Mouse (Mus musculus) kidney, postnatal 25 days (tissue): ENCODE data around the gene Dupd1.
A peak's percentile ranks its signal among the peaks of the same experiment; 100 is the strongest.
"Not testable (repeated sequence)": the region's sequence is repeated elsewhere in the genome, so short reads cannot be mapped to it uniquely, and the experiment has no call there.

Experiments used
- DNase-seq, 2 experiments: peaks; one replicate each; pipeline ENCODE4 v3.0.0; 2021; ENCODE audit warnings: mixed read lengths in 2 of 2

The Dupd1 gene

GRCm38 (mm10) chr14:21673100-21673499, 41.3 kb downstream of the Dupd1 start:
- no peak for DNase-seq

DNA sequence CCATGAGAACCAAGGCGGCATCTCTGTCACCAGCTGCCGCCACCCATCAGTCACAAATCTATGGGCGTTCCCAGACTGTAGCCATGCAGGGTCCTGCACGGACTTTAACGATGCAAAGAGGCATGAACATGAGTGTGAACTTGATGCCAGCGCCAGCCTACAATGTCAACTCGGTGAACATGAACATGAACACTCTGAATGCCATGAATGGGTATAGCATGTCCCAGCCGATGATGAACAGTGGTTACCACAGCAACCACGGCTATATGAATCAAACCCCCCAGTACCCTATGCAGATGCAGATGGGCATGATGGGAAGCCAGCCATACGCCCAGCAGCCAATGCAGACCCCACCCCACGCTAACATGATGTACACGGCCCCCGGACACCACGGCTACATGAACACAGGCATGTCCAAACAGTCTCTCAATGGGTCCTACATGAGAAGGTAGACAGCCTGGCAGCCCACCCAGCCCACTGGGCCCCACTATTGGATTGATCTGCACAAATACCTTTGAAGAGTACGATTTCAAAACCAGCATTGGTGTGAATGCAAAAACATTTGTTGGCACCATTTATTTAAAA, 43.9 kb downstream of the Dupd1 start:
- not testable (repeated sequence) for DNase-seq

GRCm38 (mm10) chr14:21669633-21670421, 44.5 kb downstream of the Dupd1 start:
- DNase-seq = no peak

GRCm38 (mm10) chr14:21669218-21669617, 45.2 kb downstream of the Dupd1 start:
- DNase-seq = no peak

DNA sequence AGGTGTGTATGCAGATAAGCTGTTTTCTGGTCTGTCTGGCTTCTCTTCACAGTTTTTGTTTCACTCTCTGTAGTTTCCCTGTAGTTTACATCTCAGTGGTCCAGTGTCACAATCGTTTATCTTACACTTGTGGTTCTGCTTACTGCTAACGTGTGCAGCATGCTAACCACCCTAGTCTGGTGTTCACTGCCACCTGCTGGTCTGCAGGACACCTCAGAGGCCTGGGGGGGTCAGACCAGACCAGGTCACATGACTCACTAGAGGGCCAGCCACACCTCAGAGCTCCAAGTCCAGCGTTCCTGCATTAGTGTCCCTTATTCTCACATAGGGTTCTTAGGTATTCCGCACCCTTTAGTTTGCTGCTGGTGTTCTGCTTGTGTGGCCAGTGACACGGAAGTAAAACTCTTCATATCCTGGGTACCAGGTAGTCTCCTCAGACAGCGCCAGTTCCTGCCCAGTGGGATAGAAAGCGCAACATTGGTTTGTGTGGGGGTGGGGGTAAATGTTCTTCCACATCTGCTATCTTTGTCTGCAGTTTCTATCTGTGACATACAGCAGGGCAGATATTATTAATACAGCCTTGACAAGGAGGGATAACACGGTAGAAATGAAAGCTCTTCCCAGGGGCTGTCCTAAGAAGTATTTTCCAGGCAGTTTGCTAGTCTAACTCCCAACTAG, 51.8 kb downstream of the Dupd1 start:
- peak; percentile 54 to 79 for DNase-seq

DNA sequence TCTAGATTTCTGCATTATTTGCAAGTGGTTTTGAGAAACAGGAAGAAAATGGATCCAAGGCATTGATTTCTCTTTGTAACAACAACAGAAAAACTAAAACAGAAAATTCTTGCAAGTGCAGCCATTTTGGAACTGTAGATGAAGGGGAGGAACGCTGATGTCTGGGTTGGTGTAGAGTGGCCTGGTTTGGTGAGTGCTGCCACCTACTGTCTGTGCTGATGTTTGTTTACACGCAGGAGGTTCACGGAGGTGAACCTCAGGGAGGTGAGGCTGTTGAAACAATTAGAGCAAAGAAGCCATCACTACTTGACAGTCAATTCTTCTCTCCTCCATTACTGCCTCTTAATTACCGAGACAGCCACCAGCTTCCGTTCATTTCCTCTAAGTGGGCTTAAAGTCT, 54.7 kb downstream of the Dupd1 start:
- DNase-seq = peak; percentile 63 to 79

- no peak for DNase-seq
These were observed 55.2 kb downstream of the Dupd1 start for GRCm38 (mm10) chr14:21659155-21659554.

- no peak for DNase-seq
These were observed 60.6 kb downstream of the Dupd1 start for GRCm38 (mm10) chr14:21653813-21654212.

DNA sequence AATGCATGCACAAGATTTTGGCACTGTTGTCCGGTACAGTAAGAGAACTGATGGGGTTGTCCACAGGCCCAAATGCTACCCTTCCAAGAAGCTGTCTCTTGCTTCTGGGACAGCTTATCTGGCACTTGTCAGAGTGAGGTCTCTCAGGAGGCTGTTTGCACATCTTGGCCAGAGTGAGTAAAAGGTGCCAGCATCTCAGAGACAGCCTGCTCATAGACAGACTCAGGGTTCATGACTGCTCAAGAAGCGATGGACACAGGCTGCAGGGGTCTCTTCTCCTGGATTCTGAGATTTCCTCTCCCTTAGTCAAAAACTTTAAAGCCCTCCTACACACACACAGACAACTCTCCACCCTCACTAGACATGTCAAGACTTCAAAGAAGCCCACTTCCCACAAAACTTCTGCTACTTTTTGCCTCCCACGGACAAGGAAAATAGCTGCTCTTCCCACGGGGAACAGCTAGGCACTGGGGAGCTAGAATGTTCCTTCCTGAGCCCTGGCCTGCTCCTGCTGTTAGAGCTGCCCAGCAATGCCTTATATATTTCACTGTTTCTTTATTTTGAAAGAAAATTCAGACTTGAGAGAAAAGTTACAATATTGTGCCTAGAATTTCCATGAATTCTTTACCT, 73.5 kb downstream of the Dupd1 start:
- DNase-seq = no peak

DNA sequence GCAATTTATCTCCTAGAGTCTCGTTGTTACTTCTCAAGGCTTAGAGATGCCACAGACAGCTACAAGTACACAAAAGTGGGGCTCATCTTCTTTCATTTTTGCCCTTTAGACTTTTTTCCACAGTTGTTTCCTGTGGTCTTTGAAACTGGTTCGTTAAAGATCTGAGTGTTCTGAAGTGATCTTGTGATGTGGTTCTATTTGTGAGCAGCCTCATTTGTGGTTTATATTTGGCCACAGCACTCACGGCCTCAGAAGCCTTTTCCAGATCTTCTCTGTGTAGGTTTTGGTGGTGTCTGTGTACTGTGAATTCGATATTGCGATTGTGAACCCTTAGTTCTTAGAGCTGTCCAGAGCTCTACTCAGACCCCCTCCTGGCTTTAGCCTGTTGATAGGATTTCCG, 77.8 kb downstream of the Dupd1 start:
- no peak for DNase-seq

- no peak for DNase-seq
These were observed 82.6 kb downstream of the Dupd1 start for GRCm38 (mm10) chr14:21631665-21632200.
